Mouse (Mus musculus) megakaryocyte, adult 5-6 weeks (primary cell): ENCODE data around the gene Col18a1. TPM values are rescaled to one million over a fixed set of nuclear protein-coding genes. Genes with fewer than 3 reads are reported as not detected.

Source experiments
- ATAC-seq: 2 replicates; pipeline ENCODE4 v1.8.0; 2016; ENCODE audit warnings: mild to moderate bottlenecking, inconsistent platforms; ENCODE audit not compliant: poor library complexity, severe bottlenecking
- total RNA-seq, 2 experiments: library from RNA; stranded (forward) in 1 of 2; stranded (reverse) in 1 of 2; fragments of 153-499, 151-499 nt in 1 of 2; fragments of 221-1000, 200-1000 nt in 1 of 2; gene quantifications; 2 replicates each; pipeline versions ENCODE4 v1.2.3 to v1.2.4; 2015 to 2017

Col18a1 gene
- total RNA-seq, 2 experiments from 2014 or later, result not detected

DNA sequence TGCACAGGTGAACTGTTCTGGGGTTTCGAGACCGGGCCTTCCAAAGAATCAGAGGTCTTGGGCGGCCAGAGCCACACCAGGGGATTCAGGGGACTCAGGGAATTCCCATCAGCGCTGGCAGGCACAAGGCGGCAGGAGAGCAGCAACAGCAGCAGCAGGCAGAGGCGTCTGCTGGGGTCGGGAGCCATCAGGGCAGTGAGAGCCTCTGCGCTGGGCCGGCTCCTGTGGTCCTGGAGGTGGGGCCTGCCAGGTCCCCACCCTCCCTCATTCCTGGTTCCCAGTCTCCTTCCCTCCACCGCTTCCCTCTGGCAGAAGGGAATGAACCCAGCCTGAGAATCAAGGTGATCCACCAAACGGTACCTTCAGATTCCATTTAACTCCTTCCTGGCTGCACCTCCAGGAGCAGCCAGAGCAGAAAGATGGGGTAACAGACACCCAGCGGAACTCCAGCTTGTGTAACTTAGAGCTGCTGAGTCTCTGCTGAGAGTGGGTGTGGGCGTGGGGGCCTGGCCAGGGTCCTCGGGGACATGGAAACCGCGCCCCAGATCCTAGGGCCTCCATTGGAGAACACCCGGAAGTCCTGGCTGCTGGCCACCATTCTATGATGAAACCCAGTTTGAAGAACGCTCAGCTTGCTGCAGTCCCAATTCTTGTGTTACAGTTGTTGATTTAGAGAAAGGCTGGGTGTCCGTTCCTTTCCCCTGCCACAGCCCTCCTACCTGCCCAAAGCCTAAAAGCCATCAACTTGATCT is 52.7 kb downstream of the Col18a1 start:
- ATAC-seq, result no peak

DNA sequence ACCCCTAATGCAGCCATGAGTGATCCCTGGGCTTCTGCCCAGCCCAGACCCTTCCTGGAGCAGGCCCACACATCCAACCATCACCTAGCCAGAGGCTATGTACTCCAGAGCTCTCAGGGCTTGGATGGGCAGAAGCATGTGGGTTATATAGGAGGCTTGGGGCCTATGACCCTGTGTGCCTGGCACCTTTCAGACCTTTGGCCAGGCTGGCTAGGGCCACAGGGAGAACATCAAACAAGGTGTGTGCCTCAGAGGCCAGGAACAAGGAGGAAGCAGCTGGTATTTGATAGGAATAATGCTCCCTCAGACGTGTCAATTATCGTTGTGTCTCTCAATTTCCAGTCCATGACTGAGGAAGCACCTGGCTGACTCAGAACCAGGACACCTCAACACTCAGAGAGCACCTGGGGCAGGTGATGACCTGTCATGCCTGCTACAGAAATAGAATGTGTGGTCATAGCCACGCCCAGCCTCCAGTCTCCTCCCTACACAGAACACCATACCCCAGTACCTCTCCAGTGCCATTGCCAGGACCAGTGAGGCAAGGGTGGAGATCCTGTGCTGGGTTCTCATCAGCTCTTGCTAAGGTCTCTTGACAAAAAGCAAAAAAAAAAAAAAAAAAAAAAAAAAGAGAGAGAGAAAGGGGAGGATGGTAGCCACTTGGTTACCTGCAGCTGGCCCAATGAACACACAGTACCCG is 54.6 kb downstream of the Col18a1 start:
- no peak for ATAC-seq

DNA sequence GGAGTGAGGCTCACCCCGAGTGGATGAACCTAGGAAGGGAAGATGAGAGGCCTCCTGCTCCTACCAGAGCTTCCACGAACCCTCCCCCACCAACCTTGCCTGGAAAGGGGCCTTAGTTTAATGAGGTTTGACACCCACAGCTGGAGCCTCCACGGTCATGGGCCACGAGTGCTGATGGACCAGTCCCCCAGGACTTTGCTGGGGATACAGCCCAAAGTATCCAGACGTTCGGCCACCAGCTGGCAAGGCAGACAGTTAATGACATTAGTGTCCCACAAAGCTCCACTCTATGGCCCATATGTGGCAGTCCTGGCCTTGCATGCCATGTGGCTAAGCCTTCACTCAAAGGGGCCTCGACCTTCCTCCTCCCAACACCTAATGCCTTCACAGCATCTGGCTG is 55.5 kb downstream of the Col18a1 start:
- ATAC-seq, result no peak

DNA sequence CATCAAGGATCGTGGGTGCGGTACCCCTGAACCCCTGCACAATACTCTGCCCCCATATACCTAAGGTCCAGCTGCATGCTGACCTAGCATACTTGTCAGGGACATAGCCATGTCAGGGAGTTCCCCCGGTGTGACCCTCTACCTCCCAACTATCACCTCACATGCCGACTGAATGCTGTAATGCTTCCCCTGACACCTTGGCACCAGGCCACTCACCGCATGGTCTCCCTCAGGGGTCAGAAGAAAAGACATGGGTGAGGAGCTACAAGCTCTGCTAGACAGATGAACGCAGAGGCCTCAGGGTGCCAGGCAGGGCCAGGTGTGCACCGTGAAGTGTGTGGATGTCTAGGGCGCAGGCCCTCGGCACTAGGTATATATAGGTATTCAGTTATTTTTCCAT is 56.3 kb downstream of the Col18a1 start:
- no peak for ATAC-seq

DNA sequence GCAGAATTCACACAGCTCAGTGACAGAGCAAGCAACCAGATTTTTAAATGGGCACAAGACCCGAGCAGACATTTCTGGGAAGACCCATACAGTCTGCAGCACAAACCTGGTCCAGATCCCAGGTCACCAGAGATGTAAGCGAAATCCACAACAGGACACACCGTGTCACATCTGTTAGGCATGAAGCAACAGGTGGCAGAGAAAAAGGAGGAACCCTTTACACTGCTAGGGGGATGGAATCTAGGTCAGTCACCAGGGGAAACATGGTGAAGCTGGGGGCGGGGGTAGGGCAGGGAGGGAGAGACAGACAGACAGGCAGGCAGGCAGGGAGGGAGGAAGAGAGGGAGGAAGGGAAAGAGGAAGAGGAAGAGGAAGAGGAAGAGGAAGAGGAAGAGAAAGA is 58.2 kb downstream of the Col18a1 start:
- ATAC-seq, result no peak

DNA sequence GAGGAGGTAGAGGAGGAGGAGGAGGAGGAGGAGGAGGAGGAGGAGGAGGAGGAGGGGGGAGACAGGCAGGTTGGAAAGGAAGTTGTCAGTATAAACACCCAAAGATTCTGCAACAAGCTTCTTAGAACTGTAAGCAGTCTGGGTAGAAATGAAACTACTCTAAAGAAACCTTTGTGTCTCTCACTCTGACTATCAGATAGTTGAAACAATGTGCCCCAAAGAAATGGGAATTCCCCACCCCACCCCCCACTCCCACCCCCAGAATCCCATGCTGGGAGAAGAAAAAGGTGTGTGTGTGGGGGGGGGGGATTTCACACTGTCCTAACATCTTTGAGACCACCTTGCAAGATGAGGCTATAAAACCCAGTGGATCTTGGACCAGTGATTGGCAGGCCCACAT is 62.0 kb downstream of the Col18a1 start:
- no peak for ATAC-seq

DNA sequence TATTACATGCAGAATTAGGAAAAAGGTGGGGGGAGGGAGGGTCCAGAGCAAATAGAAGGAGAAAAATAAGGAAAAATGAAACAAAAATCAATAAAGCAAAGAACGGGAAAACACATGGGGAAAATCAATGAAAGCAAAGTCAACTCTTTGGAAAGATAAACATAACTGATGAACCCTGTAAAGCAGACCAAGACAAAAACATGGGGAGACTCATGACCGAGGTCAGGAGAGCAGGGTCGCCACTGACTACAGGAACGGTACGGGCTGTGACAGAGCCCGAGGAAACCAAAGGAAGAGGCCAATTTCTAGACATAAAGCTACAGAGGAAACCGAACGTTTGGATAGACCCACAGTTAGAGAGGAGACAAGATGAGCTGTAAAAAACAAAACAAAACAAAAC is 62.7 kb downstream of the Col18a1 start:
- no peak for ATAC-seq

DNA sequence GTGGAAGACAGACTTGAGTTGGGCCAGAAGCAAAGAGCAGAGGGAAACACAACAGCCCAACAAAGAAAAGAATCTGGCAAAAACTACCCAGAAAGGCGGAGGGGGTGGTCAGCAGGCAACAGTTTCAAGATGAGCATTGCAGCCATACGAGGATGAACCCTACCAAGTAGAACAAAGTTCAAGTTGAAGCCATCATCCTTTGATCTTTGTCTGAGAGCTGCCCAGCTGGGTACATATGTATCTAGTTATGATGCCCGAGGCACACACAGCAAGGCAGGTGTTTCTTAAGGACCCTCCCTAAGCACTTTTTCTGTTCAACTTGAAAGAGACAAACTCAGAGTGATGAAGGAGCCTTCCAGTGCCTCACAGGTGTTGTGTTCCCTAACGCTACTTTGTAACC is 66.6 kb downstream of the Col18a1 start:
- no peak for ATAC-seq

DNA sequence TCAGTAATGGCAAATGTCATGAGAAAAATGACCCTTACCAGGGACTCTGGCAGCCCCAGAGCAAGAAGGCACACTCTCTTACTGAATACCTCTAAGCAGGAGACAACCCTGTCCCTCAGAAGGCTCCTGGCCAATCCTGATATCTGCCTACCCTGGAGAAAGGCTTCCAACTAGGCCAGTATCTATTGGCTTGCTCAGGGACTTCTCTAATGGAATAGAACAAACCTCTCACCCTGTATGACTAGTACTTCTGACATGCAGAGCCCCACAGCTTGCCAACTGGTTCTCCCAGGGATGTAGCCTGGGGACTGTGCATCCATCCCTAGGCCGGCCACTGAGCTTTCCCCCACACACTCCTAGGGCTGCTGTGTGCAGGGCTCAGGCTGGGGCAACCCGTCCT is 67.7 kb downstream of the Col18a1 start:
- ATAC-seq, result no peak

DNA sequence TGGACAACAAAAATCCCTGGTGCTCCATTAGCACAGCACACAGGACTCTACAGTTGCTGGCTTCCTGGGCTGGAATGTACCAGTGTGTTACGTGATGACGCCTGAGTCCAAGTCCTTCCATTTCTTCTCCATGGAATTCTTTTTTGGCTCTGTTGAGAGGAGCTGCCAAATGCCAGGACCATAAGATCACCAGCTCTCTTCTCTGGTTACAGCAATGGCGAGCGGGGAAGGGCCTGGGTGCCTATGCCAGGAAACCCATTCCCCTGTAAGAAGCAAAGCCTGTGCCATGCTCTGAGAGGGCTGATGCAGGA is 68.5 kb downstream of the Col18a1 start:
- no peak for ATAC-seq

DNA sequence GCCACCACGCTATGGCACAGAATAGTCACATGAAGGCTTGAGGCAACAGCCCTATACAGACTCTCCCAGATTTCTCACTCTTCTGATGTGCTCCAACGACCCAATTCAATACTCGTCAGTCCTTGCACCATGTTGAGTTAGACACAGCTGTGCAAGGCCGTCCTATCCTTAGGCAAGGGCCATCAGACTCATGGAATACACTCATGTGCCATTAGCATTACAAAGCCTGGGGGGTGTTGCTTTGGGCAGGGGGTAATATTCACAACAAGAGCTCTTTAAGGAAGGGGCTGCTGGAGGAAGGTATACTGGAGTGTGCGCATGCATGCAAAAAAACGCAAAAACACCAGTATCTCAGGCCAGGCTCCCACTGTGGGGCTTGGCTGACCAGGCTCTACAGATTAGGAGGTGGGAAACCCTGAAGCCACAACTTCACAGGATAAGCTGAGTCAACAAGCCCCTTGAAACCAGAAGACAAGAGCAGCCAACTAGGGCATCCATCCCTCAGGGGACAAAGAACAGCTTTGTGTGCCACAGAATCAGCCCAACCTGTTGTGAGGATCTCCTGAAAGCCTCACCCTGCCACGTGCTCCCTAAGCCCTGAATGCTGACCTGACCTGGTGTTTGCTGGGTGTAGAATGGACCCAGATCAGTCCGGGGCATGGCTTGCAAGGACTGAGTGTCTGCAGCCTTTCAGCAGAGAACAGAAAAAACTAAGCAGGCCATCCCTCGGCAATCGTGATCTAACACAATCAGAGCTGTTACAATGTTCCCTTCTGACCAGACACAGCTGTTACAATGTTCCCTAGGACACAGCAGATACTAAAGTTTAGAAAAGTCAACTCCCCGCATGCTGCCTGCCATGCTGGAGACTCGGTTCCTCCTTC is 69.1 kb downstream of the Col18a1 start:
- ATAC-seq, result no peak

DNA sequence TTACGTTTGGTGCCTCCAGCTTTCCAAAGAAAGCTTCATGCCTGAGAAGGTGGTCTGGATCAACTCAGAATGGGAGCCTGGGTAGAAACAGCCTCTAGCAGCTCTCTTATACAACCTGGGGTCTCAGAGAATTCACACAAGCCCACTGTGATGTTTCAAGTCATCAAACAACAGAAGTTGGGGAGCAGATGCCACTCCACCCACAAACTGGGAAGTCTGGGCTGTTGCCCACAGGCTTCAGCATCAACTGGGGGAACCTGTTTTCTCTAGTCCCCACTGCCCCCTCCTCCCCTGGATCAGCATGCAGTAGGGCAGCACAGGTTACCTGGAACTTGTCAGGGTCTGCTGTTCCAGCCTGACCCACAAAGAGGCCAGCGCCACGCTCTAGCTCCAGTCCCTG is 70.7 kb downstream of the Col18a1 start:
- no peak for ATAC-seq

DNA sequence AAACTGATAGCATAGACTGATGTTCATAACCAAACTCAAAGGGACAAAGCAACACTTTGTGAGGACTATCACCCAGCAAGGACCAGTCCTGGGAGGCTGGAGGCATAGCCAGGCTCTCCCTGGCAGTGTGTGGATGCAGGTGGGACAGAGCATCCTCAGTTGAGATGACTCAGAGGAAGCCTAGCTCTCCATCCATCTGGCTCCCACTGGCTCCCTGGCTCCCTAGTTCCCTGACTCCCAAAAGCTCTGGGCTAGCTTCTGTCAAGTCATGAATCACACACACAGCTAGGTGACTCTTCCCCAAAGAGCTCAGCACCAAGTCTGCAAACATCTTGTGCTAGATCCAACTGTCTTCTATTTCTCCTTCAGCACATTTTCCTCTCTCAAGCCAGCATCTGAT is 72.5 kb downstream of the Col18a1 start:
- ATAC-seq, result no peak

DNA sequence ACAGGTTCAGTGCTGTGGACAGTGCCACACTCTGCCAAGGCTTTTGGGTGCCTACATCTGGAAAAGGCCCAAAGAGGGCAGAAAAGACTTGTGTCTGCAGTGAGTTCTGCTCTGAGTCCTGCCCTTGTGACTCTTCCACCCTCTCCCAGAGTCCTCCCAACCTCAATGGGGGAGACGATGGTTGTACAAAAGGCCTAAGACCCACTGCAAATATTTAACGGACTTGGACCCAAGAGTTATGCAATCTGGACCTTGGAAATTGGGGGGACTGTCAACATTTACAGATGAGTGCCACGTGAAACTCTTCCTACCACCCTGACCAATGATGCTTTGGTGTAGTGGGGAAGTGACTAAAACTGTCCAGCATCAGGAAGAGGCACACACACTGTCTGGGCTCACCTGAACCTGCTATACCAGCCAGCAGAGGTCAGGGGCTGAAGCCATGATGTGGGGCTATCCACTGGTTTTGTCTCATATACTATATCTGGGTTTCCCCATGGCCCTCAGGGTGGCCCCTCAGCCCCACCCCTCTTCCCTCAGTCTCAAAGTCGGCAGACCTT is 74.7 kb downstream of the Col18a1 start:
- ATAC-seq, result no peak

DNA sequence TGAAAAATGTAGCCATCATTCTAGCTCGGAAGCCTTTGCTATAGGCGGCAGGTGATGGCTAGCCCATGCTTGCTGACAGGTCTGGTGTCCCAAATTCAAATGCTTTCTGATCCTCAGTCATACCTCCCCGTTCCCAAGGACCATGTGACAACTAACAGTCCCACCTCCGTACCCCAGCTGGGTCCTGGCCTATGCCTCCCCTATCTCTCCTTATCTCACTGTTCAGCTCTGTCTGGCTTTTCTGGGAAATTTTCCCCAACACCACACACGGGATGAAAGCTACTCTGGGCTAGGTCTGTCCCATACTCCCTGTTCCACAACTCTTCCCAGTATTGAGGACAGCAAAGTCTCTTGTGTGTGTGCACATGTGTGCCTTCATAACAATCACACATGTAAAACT is 76.3 kb downstream of the Col18a1 start:
- ATAC-seq, result no peak

DNA sequence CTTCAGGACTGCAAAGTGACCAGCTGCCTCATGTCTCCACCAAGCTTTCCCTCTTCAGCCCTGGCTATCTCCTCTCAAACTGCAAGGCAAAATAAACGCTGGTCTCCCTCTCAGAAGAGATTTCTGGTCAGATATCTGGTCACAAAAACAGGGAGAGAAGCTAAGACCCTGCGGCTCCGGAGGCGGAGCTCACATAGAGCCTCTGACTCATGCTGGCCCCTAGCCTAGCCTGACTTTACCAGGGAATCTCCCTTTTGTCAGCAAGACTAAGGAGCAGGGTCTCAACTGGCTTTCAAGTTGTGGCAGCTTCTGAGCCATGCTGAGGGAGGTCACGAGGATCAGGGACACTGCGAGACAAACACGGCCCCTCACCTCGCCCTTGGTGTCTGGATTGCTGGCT is 77.0 kb downstream of the Col18a1 start:
- ATAC-seq, result no peak

DNA sequence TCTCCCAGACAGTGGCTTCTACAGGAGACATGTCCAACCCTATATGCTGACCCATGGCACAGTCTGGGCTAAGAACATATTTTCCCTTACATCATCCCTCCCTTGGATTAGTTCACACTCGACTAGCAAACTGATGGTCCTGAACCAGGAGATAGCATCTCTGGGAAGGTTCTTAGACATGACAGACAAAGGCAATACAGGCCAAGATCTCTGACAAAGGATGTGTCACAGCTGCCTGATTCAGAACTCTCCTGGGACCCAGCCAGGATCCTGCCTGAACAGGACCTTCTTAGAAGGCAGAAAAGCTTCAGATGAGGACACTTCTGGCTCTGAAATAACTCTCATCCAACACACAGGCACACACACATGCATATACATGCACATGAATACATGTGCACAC is 81.8 kb downstream of the Col18a1 start:
- no peak for ATAC-seq

DNA sequence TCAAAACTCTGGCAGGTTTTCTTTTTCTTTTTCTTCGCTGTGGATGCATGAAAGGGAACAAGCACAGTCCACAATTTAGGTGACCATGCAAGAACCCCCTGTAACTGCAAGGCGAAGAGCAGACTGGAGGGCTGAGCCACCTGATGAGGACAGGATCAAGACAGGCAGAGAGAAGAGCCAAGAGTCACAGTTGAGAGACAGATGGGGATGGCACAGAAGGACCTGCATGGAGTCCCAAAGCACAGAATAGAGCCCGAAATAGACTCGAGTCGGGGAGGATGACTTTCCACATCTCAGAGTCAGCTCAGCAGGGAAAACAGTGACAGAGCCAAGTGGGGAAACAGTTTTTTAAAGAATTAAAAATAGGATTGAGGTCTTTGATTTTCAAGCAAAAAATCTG is 83.4 kb downstream of the Col18a1 start:
- ATAC-seq, result no peak

DNA sequence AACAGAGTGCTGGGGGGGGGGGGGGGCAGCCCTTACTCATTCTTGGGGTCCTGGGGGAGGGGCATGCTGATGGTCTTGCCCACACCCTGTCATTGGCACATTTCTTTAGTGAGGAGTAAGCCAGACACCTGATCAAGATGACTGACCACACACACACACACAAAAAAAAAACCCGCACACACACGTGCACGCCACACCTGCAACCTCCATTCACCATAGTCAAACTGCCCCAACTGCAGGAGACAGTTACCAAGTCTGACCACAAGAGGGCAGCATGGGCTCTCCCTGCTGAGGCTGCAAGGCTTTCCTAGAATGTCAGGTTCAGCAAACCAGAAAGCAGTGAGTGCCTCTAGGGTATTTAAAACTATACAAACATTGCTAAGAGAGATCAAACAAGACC is 83.9 kb downstream of the Col18a1 start:
- peak; percentile 73 for ATAC-seq

DNA sequence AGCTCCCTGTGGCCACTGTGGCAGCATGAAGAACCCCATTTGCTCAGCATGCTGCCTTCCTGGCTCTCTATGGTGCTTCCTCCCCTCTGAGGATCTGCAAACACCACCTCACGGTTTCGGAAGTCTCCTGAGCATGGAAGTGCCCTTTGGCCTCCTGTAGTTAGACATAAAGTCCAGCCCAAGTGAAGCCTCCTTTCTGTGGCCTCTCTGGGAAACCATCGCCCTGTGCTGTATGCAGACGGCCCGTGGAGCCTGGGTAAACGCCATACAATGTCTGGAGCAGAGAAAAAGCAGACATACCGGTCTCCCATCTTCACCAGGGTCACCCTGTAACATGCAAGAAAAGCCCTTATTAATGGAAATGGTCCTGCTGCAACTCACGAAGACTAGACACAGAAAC is 87.4 kb downstream of the Col18a1 start:
- no peak for ATAC-seq

DNA sequence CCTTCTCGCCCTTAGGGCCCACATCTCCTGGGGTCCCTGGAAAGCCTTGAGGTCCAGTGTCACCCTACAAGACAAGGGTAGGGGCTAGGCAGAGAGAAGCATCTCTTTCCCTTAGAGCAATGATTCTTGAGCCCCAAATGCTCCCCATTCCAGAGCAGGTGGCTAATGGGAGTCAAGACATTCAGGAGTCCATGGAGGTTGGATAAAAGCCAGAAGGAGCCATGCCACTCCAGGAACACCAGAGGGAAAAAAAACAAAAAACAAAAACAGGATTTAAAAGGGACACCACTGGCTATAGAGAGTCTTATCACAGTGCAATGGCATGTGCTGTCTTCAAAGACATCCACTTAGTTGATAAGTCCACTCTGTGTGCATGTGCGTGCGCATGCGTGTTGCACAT is 87.9 kb downstream of the Col18a1 start:
- no peak for ATAC-seq
